Mouse (Mus musculus) lung, postnatal 0 days (tissue): ENCODE data around the gene Stra6l.

Experiments
- CTCF ChIP-seq: IDR thresholded peaks from 2 replicates; pipeline ENCODE4 v1.5.1; 2016; ENCODE audit warnings: antibody characterized with exemption, mild to moderate bottlenecking
- EP300 ChIP-seq: IDR thresholded peaks from 2 replicates; pipeline ENCODE4 v1.6.1; 2016; ENCODE audit warnings: antibody characterized with exemption, mild to moderate bottlenecking, control low read depth

GRCm38 (mm10) chr4:45846263-45846662 lies 2.2 kb upstream of the Stra6l start:
- TF ChIP-seq CTCF (no peak), EP300 (no peak)
